Mouse (Mus musculus): ENCODE results near the gene Ncaph2. TPM values are rescaled to one million over a fixed set of nuclear protein-coding genes. Genes with fewer than 3 reads are reported as not detected.
A peak's percentile ranks its signal among the peaks of the same experiment; 100 is the strongest.

Gene Ncaph2
- polyA plus RNA-seq (2015; fragmentation: Nextera tagmentation; extraction: Ambion mirVana): 165 and 175 TPM in 2 replicates

DNA sequence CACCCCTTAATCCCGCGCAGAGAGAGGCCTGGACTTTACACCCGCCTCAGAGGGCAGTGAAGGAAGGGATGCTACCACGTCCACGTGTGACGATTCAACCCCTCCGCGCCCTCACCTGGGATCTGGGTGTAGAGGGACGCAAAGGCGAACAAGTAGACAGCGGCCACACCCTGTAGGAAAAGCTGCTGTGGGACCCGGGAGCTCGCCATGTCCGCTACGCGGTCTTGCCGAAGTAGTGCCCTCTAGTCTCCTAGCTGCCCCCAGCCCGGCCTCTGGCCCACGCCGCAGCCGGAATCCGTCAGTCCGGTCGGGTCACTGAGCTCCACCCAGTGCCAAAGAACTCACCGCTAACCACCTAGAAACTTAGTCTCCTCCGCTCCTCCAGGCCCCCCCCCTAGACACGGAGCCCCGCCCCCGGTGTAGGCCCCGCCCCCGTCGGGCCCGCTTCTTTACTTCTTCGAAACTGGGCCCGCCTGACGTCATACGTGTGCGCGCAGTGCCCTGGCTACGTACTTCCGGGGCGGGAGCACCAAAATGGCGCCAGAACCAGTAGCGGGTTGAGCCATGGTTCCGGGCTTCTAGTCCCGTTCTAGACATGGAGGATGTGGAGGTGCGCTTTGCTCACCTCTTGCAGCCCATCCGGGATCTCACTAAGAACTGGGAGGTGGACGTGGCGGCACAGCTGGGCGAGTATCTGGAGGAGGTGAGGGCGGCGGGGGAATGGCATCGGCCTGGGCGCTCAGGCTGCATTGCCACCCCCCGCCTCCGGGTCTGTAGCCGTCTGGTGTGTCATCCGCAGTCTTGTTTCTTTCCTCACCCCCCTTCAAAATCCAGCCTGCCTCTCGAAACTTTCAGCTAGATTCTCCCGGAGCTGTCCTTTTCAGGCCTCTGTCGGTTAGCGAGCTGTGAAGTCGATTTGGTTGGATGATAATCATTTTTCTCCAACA is at the start of gene Ncaph2, which contains the start of gene Lmf2:
Ncaph2 (plus strand) TSS at position 479 of the 947 bp plus-strand sequence.
Lmf2 (minus strand) TSS at position 419 of the 947 bp plus-strand sequence.
- Histone ChIP-seq H3K36me3 (ENCODE audit: insufficient read depth, low read length) (peaks cover 31% of the 10 kb centered on the region), H3K9me3 (ENCODE audit: low read length) (no peaks in the 10 kb centered on the region), H3K27ac (ENCODE audit: low read length) (peak within 1 kb of the TSS; percentile 89), H3K4me2 (replicated peaks; ENCODE audit: low read depth, low read length) (peak within 1 kb of the TSS; percentile 80), H3K4me3 (ENCODE audit: low read length) (peak within 1 kb of the TSS; percentile 62), H3K27me3 (ENCODE audit: insufficient read depth, low read length) (no peaks in the 10 kb centered on the region), H3K4me1 (ENCODE audit: insufficient read depth, low read length) (peaks cover 22% of the 10 kb centered on the region), H3K9ac (replicated peaks; ENCODE audit: low read length) (peak within 1 kb of the TSS; percentile 77)
- WGBS: under 1% methylated on average over 62 of the region's 64 CpGs
- ATAC-seq (ENCODE audit: low FRiP score, low TSS enrichment): peak; percentile 90

DNA sequence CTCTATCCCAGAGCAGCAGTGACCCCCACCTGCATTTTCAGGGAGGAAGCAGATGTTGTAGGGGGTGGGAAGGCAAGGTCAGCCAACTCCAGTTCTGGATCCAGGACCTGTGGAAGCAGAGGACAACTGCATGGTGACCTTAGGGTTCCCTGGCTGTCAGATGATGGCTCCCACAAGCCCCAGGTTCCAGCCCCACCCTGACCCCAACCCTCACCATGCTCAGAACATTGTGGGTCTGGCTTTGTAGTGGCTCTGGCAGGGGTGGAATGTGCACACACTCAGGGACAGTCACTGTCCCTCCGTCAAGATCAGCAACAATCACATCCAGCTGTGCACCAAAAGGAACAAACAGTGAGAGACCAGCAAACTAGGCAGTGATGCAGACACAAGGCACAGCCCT is 49.6 kb upstream of the Ncaph2 start:
- H3K36me3 ChIP-seq (ENCODE audit: insufficient read depth, low read length): peaks cover 52% of the 10 kb centered on the region
- no peaks in the 10 kb centered on the region for H3K27me3 ChIP-seq (ENCODE audit: insufficient read depth, low read length)
- no peak overlapping the region for H3K27ac ChIP-seq (ENCODE audit: low read length)
- H3K4me1 ChIP-seq (ENCODE audit: insufficient read depth, low read length): no peaks in the 10 kb centered on the region
- ATAC-seq (ENCODE audit: low FRiP score, low TSS enrichment): no peak
- WGBS: 60% methylated on average over 1 of the region's 1 CpGs
- no peak overlapping the region for H3K4me2 ChIP-seq (replicated peaks; ENCODE audit: low read depth, low read length)
- no peak overlapping the region for H3K9ac ChIP-seq (replicated peaks; ENCODE audit: low read length)
- H3K9me3 ChIP-seq (ENCODE audit: low read length): no peaks in the 10 kb centered on the region
- H3K4me3 ChIP-seq (ENCODE audit: low read length): no peak overlapping the region

DNA sequence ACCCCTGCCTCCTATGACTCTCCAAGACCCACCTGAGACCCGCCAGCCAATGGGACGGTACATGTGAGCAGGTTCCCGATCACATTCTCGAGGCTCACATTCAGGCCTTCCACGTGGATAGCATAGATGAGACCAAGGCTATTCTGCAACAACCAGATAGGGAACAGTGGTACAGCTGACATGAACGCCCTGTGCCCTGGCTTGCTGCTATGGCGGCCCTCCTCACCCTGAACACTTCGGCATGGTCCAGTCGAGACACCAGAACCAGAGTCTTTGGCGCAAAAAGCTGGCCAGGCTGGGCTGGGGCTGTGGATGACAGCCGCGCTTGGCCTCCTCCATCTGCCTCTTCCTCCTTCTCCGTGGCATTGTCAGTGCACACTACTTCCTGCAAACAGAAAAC is 48.1 kb upstream of the Ncaph2 start:
- H3K27ac ChIP-seq (ENCODE audit: low read length): no peak overlapping the region
- H3K9ac ChIP-seq (replicated peaks; ENCODE audit: low read length): no peak overlapping the region
- H3K4me3 ChIP-seq (ENCODE audit: low read length): no peak overlapping the region
- H3K36me3 ChIP-seq (ENCODE audit: insufficient read depth, low read length): peaks cover 38% of the 10 kb centered on the region
- H3K9me3 ChIP-seq (ENCODE audit: low read length): no peaks in the 10 kb centered on the region
- WGBS: 91% methylated on average over 13 of the region's 13 CpGs
- H3K4me2 ChIP-seq (replicated peaks; ENCODE audit: low read depth, low read length): no peak overlapping the region
- no peaks in the 10 kb centered on the region; the same call in 1 of the 2 replicates for H3K4me1 ChIP-seq (ENCODE audit: insufficient read depth, low read length)
- H3K27me3 ChIP-seq (ENCODE audit: insufficient read depth, low read length): no peaks in the 10 kb centered on the region
- ATAC-seq (ENCODE audit: low FRiP score, low TSS enrichment): no peak

DNA sequence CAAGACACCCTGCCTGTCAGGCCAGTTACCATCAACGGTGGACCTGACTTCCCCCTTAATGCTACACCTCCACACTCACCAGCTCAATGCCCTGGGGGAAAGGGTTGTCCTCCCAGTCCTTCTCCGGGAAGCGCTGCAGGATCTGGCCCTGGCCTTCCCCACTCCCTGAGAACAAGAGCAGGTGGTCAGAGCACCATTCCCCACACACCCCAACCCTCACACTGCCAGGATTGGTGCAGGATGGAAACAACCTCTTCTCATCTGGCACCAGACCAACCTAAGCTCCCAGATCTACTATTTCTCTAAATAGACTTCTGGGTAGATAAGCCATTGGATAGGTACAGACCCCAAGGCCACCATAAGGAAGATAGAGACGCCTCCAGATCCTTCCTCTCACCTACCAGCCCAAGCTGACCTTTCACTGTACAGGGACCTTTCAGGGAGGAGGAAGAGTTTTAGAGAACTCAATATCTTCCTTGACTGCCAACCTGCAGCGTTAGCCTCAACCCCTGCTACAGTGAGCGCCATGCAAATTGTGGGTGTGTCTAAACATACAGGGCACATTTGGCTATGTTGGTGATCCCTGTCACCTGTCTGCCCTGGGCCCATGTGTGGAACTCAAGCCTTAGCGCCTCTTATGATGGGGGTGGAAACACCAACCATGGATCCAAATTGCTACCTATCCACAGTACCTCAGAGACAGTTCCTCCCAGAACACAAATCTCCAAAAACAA is 46.9 kb upstream of the Ncaph2 start:
- Histone ChIP-seq H3K4me2 (replicated peaks; ENCODE audit: low read depth, low read length) (no peak overlapping the region), H3K36me3 (ENCODE audit: insufficient read depth, low read length) (peaks cover 27% of the 10 kb centered on the region), H3K27ac (ENCODE audit: low read length) (no peak overlapping the region), H3K9ac (replicated peaks; ENCODE audit: low read length) (no peak overlapping the region), H3K4me3 (ENCODE audit: low read length) (no peak overlapping the region), H3K4me1 (ENCODE audit: insufficient read depth, low read length) (peaks cover 9% of the 10 kb centered on the region), H3K27me3 (ENCODE audit: insufficient read depth, low read length) (no peaks in the 10 kb centered on the region), H3K9me3 (ENCODE audit: low read length) (no peaks in the 10 kb centered on the region)
- 79% methylated on average over 7 of the region's 7 CpGs for WGBS
- ATAC-seq (ENCODE audit: low FRiP score, low TSS enrichment): no peak

DNA sequence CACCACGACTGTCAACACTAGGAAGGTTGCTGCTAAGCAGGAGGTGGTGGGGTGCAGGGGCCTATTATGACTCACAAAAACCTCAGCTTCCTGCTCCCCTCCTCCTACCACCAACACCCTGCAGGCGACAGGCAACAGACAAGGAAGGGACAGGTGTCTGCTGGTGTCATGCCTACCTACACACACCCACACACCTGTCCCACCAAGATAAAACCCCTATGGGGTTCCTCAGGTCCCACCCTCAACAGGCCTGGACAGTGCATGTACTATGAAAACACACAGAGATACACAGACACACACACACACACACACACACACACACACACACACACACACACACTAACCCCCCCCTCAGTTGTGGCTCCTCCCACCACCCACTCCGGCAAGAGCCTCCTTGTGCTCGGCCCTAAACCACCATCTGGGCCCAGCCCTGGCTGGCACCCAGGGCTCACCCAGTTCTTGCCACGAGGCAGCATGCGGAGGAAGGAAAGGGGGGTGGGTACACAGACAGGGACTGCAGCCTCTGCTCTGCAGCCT is 45.5 kb upstream of the Ncaph2 start:
- 65% methylated on average over 6 of the region's 6 CpGs for WGBS
- Histone ChIP-seq H3K9ac (replicated peaks; ENCODE audit: low read length) (no peak overlapping the region), H3K9me3 (ENCODE audit: low read length) (no peaks in the 10 kb centered on the region)

DNA sequence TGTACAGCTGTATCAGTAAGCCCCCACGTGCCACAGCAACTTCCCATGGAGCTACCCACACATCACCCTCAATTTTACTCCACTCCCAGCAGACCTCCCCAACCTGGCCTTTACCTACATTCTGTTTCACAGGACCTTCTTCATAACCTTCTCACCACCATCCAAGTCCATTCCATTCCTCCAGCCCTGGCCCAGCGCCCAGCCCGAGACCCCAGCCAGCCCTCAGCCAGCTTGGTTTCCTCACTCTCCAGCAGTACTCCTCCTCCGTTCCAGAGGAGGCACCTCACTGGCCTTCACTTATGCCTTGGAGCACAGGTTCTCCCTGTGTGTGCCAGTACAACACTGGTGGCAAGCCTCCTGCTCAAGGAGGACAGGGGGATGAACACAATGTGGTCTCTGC is 42.2 kb upstream of the Ncaph2 start:
- no peaks in the 10 kb centered on the region for H3K36me3 ChIP-seq (ENCODE audit: insufficient read depth, low read length)
- H3K27ac ChIP-seq (ENCODE audit: low read length): no peak overlapping the region
- WGBS: 51% methylated on average over 4 of the region's 4 CpGs
- no peaks in the 10 kb centered on the region for H3K27me3 ChIP-seq (ENCODE audit: insufficient read depth, low read length)
- H3K4me3 ChIP-seq (ENCODE audit: low read length): no peak overlapping the region
- H3K9ac ChIP-seq (replicated peaks; ENCODE audit: low read length): no peak overlapping the region
- H3K4me2 ChIP-seq (replicated peaks; ENCODE audit: low read depth, low read length): no peak overlapping the region; the same call in 1 of the 2 replicates
- H3K4me1 ChIP-seq (ENCODE audit: insufficient read depth, low read length): peaks cover 18% of the 10 kb centered on the region
- ATAC-seq (ENCODE audit: low FRiP score, low TSS enrichment): no peak
- H3K9me3 ChIP-seq (ENCODE audit: low read length): no peaks in the 10 kb centered on the region

More for the DNA sequence above, 45.5 kb upstream of the Ncaph2 start:
- H3K27me3 ChIP-seq (ENCODE audit: insufficient read depth, low read length): no peaks in the 10 kb centered on the region
- no peak overlapping the region for H3K27ac ChIP-seq (ENCODE audit: low read length)
- H3K4me1 ChIP-seq (ENCODE audit: insufficient read depth, low read length): peaks cover 18% of the 10 kb centered on the region
- ATAC-seq (ENCODE audit: low FRiP score, low TSS enrichment): no peak
- H3K4me3 ChIP-seq (ENCODE audit: low read length): no peak overlapping the region
- peaks cover 16% of the 10 kb centered on the region for H3K36me3 ChIP-seq (ENCODE audit: insufficient read depth, low read length)
- no peak overlapping the region for H3K4me2 ChIP-seq (replicated peaks; ENCODE audit: low read depth, low read length)

DNA sequence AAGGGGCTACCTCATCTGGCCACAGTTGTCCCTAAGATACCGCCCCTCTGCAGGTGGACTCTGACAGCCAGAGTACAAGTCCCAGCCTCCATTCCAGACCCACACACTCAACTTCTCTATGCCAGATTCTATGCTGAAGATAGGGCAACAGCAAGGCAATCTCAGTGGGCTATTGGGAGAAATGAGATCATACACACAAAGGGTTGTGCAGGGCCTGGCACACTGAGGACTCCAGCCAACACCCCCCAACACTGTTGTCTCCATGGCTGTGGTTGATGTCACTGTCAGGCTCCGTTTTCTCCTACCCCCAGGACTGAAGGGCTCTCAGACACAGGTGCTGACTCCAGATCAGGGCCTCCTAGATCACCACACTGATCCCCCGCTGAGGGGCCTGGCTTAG is 41.4 kb upstream of the Ncaph2 start:
- Histone ChIP-seq H3K9ac (replicated peaks; ENCODE audit: low read length) (peak overlapping the region; percentile 79), H3K27me3 (ENCODE audit: insufficient read depth, low read length) (no peaks in the 10 kb centered on the region), H3K4me2 (replicated peaks; ENCODE audit: low read depth, low read length) (peak overlapping the region; percentile 89), H3K27ac (ENCODE audit: low read length) (no peak overlapping the region), H3K36me3 (ENCODE audit: insufficient read depth, low read length) (no peaks in the 10 kb centered on the region), H3K9me3 (ENCODE audit: low read length) (no peaks in the 10 kb centered on the region), H3K4me1 (ENCODE audit: insufficient read depth, low read length) (peaks cover 18% of the 10 kb centered on the region), H3K4me3 (ENCODE audit: low read length) (peak overlapping the region; percentile 81)
- no peak for ATAC-seq (ENCODE audit: low FRiP score, low TSS enrichment)
- 29% methylated on average over 3 of the region's 3 CpGs for WGBS

DNA sequence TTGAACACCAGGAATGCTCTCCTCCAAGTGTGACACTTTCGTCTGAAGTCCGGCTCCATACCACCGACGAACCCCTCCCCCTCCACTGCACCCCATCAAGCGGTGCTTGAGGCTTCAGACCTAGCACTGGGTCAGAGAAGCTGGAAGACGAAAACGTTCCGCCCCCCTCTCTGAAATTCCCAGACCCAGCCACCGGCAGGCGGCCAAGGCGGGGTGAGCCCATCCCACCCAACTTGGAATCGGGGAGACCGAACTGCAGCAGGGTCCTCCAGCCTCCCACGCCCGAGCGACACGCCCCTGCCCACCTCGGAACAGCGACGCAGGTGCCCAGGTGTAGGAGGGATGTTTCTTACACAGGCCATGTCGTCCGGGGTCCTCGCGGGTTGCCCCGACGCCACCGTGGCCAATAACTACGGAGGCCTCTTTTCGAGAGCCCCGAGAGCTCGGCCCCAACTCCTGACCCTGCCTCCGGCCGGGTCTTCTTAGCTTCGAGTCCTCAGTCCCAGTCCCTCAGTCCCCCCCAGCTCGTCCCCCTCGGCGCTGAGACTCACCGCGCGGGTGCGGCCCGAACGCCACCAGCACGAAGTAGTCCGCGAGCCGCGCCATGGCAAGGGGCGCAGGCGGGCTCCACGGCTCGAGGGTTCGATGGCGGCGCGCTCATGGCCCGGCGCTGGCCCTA is 40.9 kb upstream of the Ncaph2 start:
- 0 out of 2 replicates have a peak overlapping the region, but pooled peaks have one; percentile 28 for H3K27ac ChIP-seq (ENCODE audit: low read length)

DNA sequence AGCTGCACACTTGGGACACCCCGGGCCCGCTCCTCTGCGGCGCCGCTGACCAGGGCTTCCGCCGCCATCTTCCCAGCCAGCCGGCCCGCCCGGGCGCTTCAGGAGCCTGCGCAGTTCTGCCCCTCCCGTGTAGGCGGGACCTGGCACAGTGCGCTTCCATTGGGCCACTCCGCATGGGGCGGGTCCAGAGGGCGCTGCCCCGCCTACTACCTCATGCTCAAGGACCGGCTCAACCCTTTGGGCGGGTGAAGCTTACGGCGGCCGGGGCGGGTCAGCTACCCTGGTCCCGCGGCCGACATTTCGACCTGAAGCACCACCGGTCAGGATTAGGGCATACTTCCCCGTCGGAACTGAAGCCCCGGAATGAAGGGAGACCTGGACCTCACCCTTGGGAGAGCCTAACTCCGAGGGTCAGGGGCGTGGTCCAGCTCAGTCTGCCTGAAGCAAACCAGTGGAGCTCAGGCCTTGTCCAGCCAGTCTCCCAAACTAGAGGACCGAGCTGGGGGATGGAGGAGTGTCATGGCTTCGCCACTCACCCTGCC is 40.3 kb upstream of the Ncaph2 start, which contains the start of gene Sbf1:
Sbf1 (minus strand) TSS at position 122 of the 542 bp plus-strand sequence.
- peak; percentile 100 for ATAC-seq (ENCODE audit: low FRiP score, low TSS enrichment)
- Histone ChIP-seq H3K4me2 (replicated peaks; ENCODE audit: low read depth, low read length) (peak within 1 kb of the TSS; percentile 89), H3K9me3 (ENCODE audit: low read length) (no peaks in the 10 kb centered on the region), H3K9ac (replicated peaks; ENCODE audit: low read length) (peak within 1 kb of the TSS; percentile 79), H3K4me3 (ENCODE audit: low read length) (peak within 1 kb of the TSS; percentile 81), H3K27ac (ENCODE audit: low read length) (peak within 1 kb of the TSS; percentile 59; the same call in 1 of the 2 replicates), H3K27me3 (ENCODE audit: insufficient read depth, low read length) (no peaks in the 10 kb centered on the region), H3K36me3 (ENCODE audit: insufficient read depth, low read length) (no peaks in the 10 kb centered on the region), H3K4me1 (ENCODE audit: insufficient read depth, low read length) (peaks cover 18% of the 10 kb centered on the region)
- WGBS: under 1% methylated on average over 37 of the region's 37 CpGs

More for the DNA sequence above, 40.9 kb upstream of the Ncaph2 start:
- under 1% methylated on average over 58 of the region's 58 CpGs for WGBS
- Histone ChIP-seq H3K36me3 (ENCODE audit: insufficient read depth, low read length) (no peaks in the 10 kb centered on the region), H3K4me1 (ENCODE audit: insufficient read depth, low read length) (peaks cover 18% of the 10 kb centered on the region), H3K9me3 (ENCODE audit: low read length) (no peaks in the 10 kb centered on the region), H3K9ac (replicated peaks; ENCODE audit: low read length) (peak overlapping the region; percentile 79), H3K4me3 (ENCODE audit: low read length) (peak overlapping the region; percentile 81), H3K4me2 (replicated peaks; ENCODE audit: low read depth, low read length) (peak overlapping the region; percentile 89), H3K27me3 (ENCODE audit: insufficient read depth, low read length) (no peaks in the 10 kb centered on the region)
- ATAC-seq (ENCODE audit: low FRiP score, low TSS enrichment): peak; percentile 55
